Mouse (Mus musculus): ENCODE data around the gene Crebl2. TPM values are rescaled to one million over a fixed set of nuclear protein-coding genes. Genes with fewer than 3 reads are reported as not detected.

The Crebl2 gene
- polyA plus RNA-seq (2015; fragmentation: Nextera tagmentation; extraction: Ambion mirVana), result 6.3 and 6.6 TPM in 2 replicates

DNA sequence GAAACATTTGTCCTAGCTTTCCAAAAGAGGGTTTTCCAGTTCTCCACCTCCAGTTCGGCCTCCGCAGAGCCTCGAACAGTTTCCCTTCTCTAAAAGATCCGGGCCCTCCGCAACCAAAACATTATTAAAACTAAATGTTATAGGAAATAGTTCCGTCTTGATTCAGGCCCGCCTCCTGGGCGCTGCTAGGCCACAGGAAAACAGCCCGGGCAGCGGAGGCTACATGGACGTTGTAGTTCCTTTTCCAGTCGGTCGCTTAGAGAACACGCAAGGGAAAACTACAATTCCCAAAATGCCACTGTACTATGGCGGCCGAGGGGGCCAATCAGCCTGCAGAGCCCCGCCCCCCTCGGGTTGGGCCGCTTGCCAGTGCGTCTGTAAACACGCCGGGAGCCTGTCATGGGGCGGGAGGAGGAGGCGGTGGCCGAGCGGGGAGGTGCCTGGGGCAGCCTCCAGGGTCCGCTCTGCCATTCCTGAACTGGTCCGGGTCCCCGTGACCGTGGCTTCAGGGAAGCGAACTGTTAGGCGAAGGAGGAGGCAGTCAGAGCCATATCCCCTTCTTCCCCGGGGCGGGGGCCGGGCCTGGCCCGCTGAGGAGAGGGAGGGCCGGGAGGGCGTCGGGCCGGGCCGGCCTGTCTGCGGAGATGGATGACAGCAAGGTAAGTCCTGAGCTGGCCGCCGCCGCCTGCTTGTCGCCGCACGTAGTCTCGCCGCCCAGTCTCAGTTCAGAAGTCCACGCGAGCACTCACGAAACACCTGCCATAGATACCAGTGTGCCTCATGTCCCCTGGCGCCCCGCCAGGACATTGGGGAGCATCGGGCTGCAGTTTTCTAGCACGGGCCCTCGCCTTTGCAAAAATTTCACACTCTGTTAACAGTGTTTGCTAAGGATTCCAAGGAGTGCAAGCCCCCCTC, at the start of gene Crebl2:
Crebl2 (plus strand) TSS at position 369 of the 915 bp plus-strand sequence.
- under 1% methylated on average over 54 of the region's 58 CpGs for WGBS (ENCODE audit: insufficient replicate concordance)
- TF ChIP-seq EP300 (IDR thresholded peaks at IDR 0.05; ENCODE audit: low read depth) (peak; percentile 83), CTCF (IDR thresholded peaks at IDR 0.05; ENCODE audit: low read depth) (peak; percentile 46)
- Histone ChIP-seq H3K4me2 (ENCODE audit: low read depth, low read length) (peak within 1 kb of the TSS; percentile 88), H3K36me3 (replicated peaks; ENCODE audit: insufficient read depth, low read length) (no peaks in the 10 kb centered on the region), H3K4me3 (ENCODE audit: low read depth, low read length) (peak within 1 kb of the TSS; percentile 69), H3K27ac (ENCODE audit: low read depth) (peak within 1 kb of the TSS; percentile 98), H3K9ac (replicated peaks) (peak within 1 kb of the TSS; percentile 83), H3K4me1 (ENCODE audit: insufficient read depth) (peaks cover 38% of the 10 kb centered on the region), H3K9me3 (ENCODE audit: low read length) (no peaks in the 10 kb centered on the region), H3K27me3 (ENCODE audit: insufficient read depth, low read length) (no peaks in the 10 kb centered on the region)
- DNase-seq (peak; percentile 100), ATAC-seq (peak; percentile 95)

DNA sequence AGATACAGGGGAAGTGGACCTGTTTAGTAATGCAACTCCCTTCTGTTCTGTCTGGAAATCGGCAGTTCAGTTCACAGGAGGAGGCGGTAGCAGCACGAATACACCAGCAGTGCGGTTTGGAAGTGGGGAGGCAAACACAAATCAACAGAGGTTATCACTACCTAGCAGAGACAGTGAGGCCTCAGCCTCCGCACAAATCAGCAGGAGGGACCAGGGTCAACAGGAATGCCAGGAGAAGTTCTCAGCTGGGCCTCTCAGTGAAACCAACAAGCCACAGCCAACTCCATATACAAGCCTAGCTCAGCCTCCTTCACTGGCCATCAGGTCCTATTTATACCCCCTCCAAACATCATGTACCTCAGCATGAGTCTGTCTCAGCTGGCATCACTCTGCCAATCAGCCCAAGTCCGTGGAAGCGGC, 48.5 kb upstream of the Crebl2 start:
- peaks cover 4% of the 10 kb centered on the region; the same call in 1 of the 2 replicates for H3K36me3 ChIP-seq (replicated peaks; ENCODE audit: insufficient read depth, low read length)
- TF ChIP-seq EP300 (IDR thresholded peaks at IDR 0.05; ENCODE audit: low read depth) (no peak), CTCF (IDR thresholded peaks at IDR 0.05; ENCODE audit: low read depth) (no peak)
- 48% methylated on average over 7 of the region's 7 CpGs for WGBS (ENCODE audit: insufficient replicate concordance)
- H3K27ac ChIP-seq (ENCODE audit: low read depth), result no peak overlapping the region
- no peak for DNase-seq
- no peaks in the 10 kb centered on the region for H3K9me3 ChIP-seq (ENCODE audit: low read length)
- no peak overlapping the region for H3K9ac ChIP-seq (replicated peaks)
- H3K4me3 ChIP-seq (ENCODE audit: low read depth, low read length), result no peak overlapping the region
- peak; percentile 72 for ATAC-seq
- H3K27me3 ChIP-seq (ENCODE audit: insufficient read depth, low read length), result no peaks in the 10 kb centered on the region
- H3K4me2 ChIP-seq (ENCODE audit: low read depth, low read length), result no peak overlapping the region
- peaks cover 7% of the 10 kb centered on the region; the same call in 1 of the 2 replicates for H3K4me1 ChIP-seq (ENCODE audit: insufficient read depth)

DNA sequence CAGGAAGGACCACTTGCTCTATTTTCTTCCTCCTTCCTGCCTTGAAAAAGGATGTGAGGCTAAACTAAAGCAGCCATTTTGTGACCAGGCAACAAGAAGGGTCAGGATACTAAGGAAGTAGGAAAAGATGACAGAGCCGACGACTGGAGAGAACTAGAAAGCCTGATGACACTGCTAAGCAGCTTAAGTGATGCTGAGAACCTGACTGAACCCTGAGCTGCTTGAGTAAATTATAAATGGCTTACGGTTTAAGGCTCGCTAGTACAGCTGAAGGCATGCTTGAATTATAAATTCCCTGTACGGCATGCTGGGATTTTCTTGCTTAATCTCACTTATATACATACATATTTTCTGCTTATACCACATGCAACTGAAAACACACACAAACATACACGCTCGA, 47.1 kb upstream of the Crebl2 start:
- no peaks in the 10 kb centered on the region for H3K36me3 ChIP-seq (replicated peaks; ENCODE audit: insufficient read depth, low read length)
- TF ChIP-seq EP300 (IDR thresholded peaks at IDR 0.05; ENCODE audit: low read depth), result no peak
- no peak for TF ChIP-seq CTCF (IDR thresholded peaks at IDR 0.05; ENCODE audit: low read depth)
- 89% methylated on average over 7 of the region's 7 CpGs for WGBS (ENCODE audit: insufficient replicate concordance)
- no peaks in the 10 kb centered on the region for H3K9me3 ChIP-seq (ENCODE audit: low read length)
- H3K27ac ChIP-seq (ENCODE audit: low read depth), result no peak overlapping the region
- no peak overlapping the region for H3K4me3 ChIP-seq (ENCODE audit: low read depth, low read length)
- H3K27me3 ChIP-seq (ENCODE audit: insufficient read depth, low read length), result no peaks in the 10 kb centered on the region
- no peak for ATAC-seq
- DNase-seq, result no peak
- H3K9ac ChIP-seq (replicated peaks), result no peak overlapping the region
- no peak overlapping the region for H3K4me2 ChIP-seq (ENCODE audit: low read depth, low read length)
- H3K4me1 ChIP-seq (ENCODE audit: insufficient read depth), result peaks cover 7% of the 10 kb centered on the region

DNA sequence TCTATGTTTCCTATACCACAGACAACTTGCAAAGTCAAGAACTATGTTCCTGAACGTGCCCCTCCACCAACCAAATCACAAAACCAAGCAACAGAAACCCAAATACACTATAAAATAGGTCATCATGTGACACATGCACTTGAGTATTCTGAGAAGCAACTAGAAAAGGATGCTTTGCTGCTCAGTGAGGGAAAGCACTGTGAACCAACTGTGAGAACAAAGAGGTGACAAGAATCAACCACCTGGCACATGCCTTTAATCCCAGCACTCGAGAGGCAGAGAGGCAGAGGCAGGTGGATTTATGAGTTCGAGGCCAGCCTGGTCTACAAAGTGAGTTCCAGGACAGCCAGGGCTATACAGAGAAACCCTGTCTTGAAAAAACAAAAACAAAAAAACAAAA, 43.5 kb upstream of the Crebl2 start:
- Histone ChIP-seq H3K4me1 (ENCODE audit: insufficient read depth) (peaks cover 19% of the 10 kb centered on the region), H3K27me3 (ENCODE audit: insufficient read depth, low read length) (no peaks in the 10 kb centered on the region), H3K9me3 (ENCODE audit: low read length) (no peaks in the 10 kb centered on the region), H3K4me2 (ENCODE audit: low read depth, low read length) (no peak overlapping the region), H3K4me3 (ENCODE audit: low read depth, low read length) (no peak overlapping the region), H3K36me3 (replicated peaks; ENCODE audit: insufficient read depth, low read length) (no peaks in the 10 kb centered on the region), H3K9ac (replicated peaks) (no peak overlapping the region), H3K27ac (ENCODE audit: low read depth) (no peak overlapping the region)
- TF ChIP-seq EP300 (IDR thresholded peaks at IDR 0.05; ENCODE audit: low read depth), result no peak
- no peak for TF ChIP-seq CTCF (IDR thresholded peaks at IDR 0.05; ENCODE audit: low read depth)
- WGBS (ENCODE audit: insufficient replicate concordance), result 68% methylated on average over 3 of the region's 3 CpGs
- no peak for DNase-seq
- ATAC-seq, result no peak

DNA sequence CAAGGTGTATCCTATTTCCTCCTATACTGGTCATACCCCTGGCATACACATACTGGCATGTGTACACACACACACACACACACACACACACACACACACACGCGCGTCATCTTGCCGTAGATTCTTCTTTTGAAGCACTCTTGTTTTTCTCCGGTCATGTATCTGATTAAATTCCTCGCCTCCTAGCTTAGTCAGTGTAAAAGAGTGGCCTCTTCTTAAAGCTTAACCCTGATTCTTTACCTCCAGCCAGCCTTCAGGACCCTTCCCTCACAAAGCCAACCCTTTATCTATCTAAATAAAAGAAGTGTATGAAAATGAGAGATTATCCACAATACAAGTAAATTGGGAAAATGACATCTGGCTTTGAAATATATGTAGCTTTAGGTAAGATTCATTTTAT, 40.9 kb upstream of the Crebl2 start:
- 90% methylated on average over 6 of the region's 6 CpGs for WGBS (ENCODE audit: insufficient replicate concordance)
- Histone ChIP-seq H3K27ac (ENCODE audit: low read depth) (no peak overlapping the region), H3K4me3 (ENCODE audit: low read depth, low read length) (no peak overlapping the region), H3K4me1 (ENCODE audit: insufficient read depth) (peaks cover 25% of the 10 kb centered on the region), H3K9ac (replicated peaks) (no peak overlapping the region), H3K36me3 (replicated peaks; ENCODE audit: insufficient read depth, low read length) (no peaks in the 10 kb centered on the region), H3K4me2 (ENCODE audit: low read depth, low read length) (no peak overlapping the region), H3K27me3 (ENCODE audit: insufficient read depth, low read length) (no peaks in the 10 kb centered on the region), H3K9me3 (ENCODE audit: low read length) (no peaks in the 10 kb centered on the region)
- TF ChIP-seq CTCF (IDR thresholded peaks at IDR 0.05; ENCODE audit: low read depth), result no peak
- no peak for TF ChIP-seq EP300 (IDR thresholded peaks at IDR 0.05; ENCODE audit: low read depth)
- ATAC-seq (no peak), DNase-seq (no peak)

DNA sequence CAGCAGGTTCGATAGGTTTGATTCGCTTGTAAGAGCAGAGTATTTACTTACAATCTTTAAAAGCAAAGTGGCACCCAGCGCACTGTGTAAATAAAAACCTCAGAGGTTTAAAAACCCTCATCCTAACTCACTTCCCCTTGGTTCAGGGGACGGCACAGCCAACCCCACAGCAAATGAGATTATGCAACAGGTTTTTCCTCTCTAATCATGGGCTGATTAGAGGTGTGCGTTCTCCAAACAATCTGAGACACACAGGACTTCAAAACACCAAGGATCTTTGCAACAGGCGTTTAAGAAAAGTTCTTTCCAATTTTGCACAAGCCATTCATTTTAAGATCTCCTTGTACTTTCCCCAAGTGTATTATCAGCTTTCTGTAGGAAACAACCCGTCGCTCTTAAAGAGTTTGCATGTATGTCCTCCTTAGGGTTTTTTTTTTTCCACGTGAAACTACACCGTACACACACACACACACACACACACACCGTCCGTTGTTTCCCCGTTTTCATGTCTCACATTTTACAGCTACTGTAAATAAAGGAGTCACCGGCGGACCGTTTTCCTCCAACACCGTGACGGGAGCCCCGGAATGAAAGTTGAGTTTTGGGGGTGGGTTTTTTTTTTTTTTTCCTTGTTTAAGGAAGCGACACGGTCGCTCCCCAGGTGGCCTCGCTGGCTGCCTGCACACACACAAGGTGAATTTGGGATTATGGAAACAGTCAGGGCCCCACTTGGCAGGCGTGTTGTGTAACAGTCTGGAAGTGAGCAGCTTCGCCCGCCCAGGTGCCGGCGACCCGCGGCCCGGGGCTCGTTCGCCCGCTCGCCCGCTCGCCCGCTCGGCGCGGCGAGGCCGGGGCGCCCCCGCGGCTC, 38.5 kb upstream of the Crebl2 start:
- H3K4me2 ChIP-seq (ENCODE audit: low read depth, low read length), result peak overlapping the region; percentile 92
- DNase-seq (peak; percentile 53), ATAC-seq (peak; percentile 38)
- peak overlapping the region; percentile 99 for H3K27ac ChIP-seq (ENCODE audit: low read depth)
- no peaks in the 10 kb centered on the region for H3K9me3 ChIP-seq (ENCODE audit: low read length)
- no peaks in the 10 kb centered on the region for H3K36me3 ChIP-seq (replicated peaks; ENCODE audit: insufficient read depth, low read length)
- H3K4me1 ChIP-seq (ENCODE audit: insufficient read depth), result peaks cover 28% of the 10 kb centered on the region
- peak overlapping the region; percentile 93 for H3K4me3 ChIP-seq (ENCODE audit: low read depth, low read length)
- H3K27me3 ChIP-seq (ENCODE audit: insufficient read depth, low read length), result no peaks in the 10 kb centered on the region
- H3K9ac ChIP-seq (replicated peaks), result peak overlapping the region; percentile 99
- TF ChIP-seq CTCF (IDR thresholded peaks at IDR 0.05; ENCODE audit: low read depth), result no peak
- TF ChIP-seq EP300 (IDR thresholded peaks at IDR 0.05; ENCODE audit: low read depth), result peak; percentile 44; the same call in 1 of the 2 replicates
- WGBS (ENCODE audit: insufficient replicate concordance), result under 1% methylated on average over 46 of the region's 46 CpGs
